Mouse (Mus musculus) embryonic facial prominence, embryonic 15.5 days (tissue): ENCODE measurements around the gene Lurap1. TPM values are rescaled to one million over a fixed set of nuclear protein-coding genes. Genes with fewer than 3 reads are reported as not detected.

Source experiments
- ATAC-seq: fragments of 200-750 bp; cut with Nextera tagmentation; 2 replicates; pipeline ENCODE4 v1.8.0; 2017; ENCODE audit warnings: low read depth, moderate TSS enrichment; ENCODE audit not compliant: insufficient number of reproducible peaks, low FRiP score, low TSS enrichment
- H3K27ac ChIP-seq: fragments of 300-500 bp; sonication (generic); replicated peaks from 2 replicates; pipeline ENCODE4 v1.5.1; 2015; ENCODE audit warnings: mild to moderate bottlenecking, inconsistent platforms
- H3K27me3 ChIP-seq: fragments of 300-500 bp; sonication (generic); 2 replicates; pipeline ENCODE4 v1.6.1; 2015; ENCODE audit warnings: inconsistent platforms
- H3K36me3 ChIP-seq: fragments of 300-500 bp; sonication (generic); 2 replicates; pipeline ENCODE4 v1.6.1; 2015; ENCODE audit warnings: mild to moderate bottlenecking, inconsistent platforms
- H3K4me1 ChIP-seq: fragments of 300-500 bp; sonication (generic); 2 replicates; pipeline ENCODE4 v1.6.1; 2015; ENCODE audit warnings: inconsistent platforms
- H3K4me2 ChIP-seq: fragments of 300-500 bp; sonication (generic); replicated peaks from 2 replicates; pipeline ENCODE4 v1.6.1; 2015; ENCODE audit warnings: mild to moderate bottlenecking, inconsistent platforms
- H3K4me3 ChIP-seq: fragments of 300-500 bp; sonication (generic); replicated peaks from 2 replicates; pipeline ENCODE4 v1.5.1; 2015; ENCODE audit warnings: mild to moderate bottlenecking, inconsistent platforms
- H3K9ac ChIP-seq: fragments of 300-500 bp; sonication (generic); 2 replicates; pipeline ENCODE4 v1.6.1; 2015; ENCODE audit warnings: inconsistent platforms
- H3K9me3 ChIP-seq: fragments of 300-500 bp; sonication (generic); replicated peaks from 2 replicates; pipeline ENCODE4 v1.6.1; 2016; ENCODE audit warnings: inconsistent platforms
- WGBS: fragments of 180-500 bp; shearing (Covaris S2); methylation state at CpG from one replicate; pipeline ENCODE4 v1.1.7; 2015; 5-methylcytosine and 5-hydroxymethylcytosine counted together
- polyA plus RNA-seq: library from polyadenylated mRNA; unstranded; fragments of >200 nt; fragmentation: Nextera tagmentation; extraction: Ambion mirVana; gene quantifications from 2 replicates; pipeline ENCODE4 v1.2.1, GENCODE M21; 2015

The Lurap1 gene
- polyA plus RNA-seq, 1 experiment from 2014 or later: 3.2 TPM

DNA sequence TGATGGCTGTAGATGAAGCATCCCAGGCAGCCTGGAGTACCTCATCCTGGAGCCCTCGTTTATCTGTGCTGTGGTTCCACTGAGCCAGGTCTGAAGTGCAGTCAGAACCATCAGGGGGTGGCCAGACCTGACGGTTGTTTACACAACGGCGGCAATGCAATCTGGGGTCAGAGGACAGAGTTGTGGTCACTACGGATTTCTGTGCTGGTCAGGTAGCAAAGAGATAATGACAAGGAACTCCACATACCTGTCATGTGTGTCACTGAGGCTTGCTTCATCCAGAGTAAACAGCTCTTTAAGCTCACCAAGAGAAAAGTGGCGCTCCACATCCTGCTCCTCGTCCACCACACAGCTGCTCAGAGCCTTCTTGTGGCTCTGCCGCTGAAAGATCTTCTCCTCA lies 53.9 kb downstream of the Lurap1 start:
- Histone ChIP-seq H3K36me3 (peaks cover 78% of the 10 kb centered on the region), H3K27ac (no peak overlapping the region), H3K4me2 (no peak overlapping the region), H3K4me3 (no peak overlapping the region), H3K9me3 (no peaks in the 10 kb centered on the region), H3K4me1 (no peaks in the 10 kb centered on the region), H3K9ac (no peak overlapping the region), H3K27me3 (no peaks in the 10 kb centered on the region)
- no peak for ATAC-seq
- 85% methylated on average over 8 of the region's 8 CpGs for WGBS

DNA sequence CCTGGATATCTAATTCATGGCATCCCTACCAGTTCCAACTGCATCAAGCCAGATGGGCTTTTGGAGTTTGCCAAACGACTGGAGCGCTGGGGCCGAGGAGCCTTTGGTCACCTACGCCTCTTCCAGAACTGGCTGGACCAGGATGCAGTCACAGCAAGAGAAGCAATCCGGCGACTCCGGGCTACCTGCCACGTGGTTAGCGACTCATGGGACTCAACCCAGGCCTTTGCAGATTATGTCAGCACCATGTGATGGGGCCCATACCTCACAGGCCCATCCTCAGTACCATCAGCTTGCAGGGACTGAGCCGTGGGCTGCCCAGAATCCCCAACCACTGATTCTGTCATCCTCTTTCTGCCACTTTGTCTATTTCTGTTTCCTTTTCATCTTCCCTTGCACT lies 54.8 kb downstream of the Lurap1 start:
- H3K27me3 ChIP-seq: no peaks in the 10 kb centered on the region
- no peaks in the 10 kb centered on the region for H3K9me3 ChIP-seq
- no peak for ATAC-seq
- no peak overlapping the region for H3K27ac ChIP-seq
- peaks cover 83% of the 10 kb centered on the region for H3K36me3 ChIP-seq
- H3K4me3 ChIP-seq: no peak overlapping the region
- no peak overlapping the region for H3K9ac ChIP-seq
- no peak overlapping the region for H3K4me2 ChIP-seq
- H3K4me1 ChIP-seq: no peaks in the 10 kb centered on the region
- WGBS: 91% methylated on average over 10 of the region's 10 CpGs

DNA sequence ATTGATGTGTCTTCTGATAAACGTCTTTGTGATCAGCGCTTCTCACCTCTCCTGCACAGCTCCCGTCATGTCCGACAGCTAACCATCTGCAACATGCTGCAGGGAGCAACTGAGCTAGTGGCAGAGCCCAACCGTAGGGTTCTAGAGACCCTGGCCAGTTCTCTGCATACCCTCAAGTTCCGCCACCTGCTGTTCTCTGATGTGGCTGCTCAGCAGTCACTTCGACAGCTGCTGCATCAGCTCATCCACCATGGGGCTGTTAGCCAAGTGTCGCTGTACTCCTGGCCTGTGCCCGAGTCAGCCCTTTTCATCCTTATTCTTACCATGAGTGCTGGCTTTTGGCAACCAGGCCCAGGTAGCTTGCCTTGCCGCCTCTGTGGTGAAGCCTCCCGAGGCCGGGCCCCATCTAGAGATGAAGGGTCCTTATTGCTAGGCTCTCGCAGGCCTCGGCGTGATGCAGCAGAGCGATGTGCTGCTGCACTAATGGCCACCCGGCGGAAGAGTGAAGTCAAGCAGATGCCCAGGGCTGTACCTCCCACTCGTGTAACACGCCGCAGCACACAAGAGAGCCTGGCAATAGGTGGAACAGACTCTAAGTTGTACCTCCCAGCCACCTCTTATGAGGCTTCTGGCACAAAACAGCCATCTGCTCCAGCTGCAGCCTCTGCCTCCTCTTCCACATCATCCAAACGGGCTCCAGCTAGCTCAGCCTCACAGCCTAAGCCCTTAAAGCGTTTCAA lies 62.5 kb downstream of the Lurap1 start:
- Histone ChIP-seq H3K36me3 (peaks cover 92% of the 10 kb centered on the region), H3K4me1 (no peaks in the 10 kb centered on the region), H3K9me3 (no peaks in the 10 kb centered on the region), H3K4me3 (no peak overlapping the region), H3K27ac (no peak overlapping the region), H3K9ac (no peak overlapping the region), H3K27me3 (no peaks in the 10 kb centered on the region), H3K4me2 (no peak overlapping the region)
- WGBS: 87% methylated on average over 23 of the region's 23 CpGs
- ATAC-seq: no peak

Other genes starting within 250 kb of the Lurap1 start
- 3.3 TPM in 2 replicates for gene Dmbx1, start 211.4 kb downstream of the Lurap1 start, polyA plus RNA-seq
- 7.0 and 8.5 TPM in 2 replicates for gene Faah, start 133.4 kb downstream of the Lurap1 start, polyA plus RNA-seq
- gene Nsun4, start 97.5 kb downstream of the Lurap1 start, polyA plus RNA-seq: 15.9 and 17.9 TPM in 2 replicates
- gene Uqcrh, start 76.3 kb downstream of the Lurap1 start, polyA plus RNA-seq: 472 and 502 TPM in 2 replicates
- 79.5 and 81.6 TPM in 2 replicates for gene Lrrc41, start 76.1 kb downstream of the Lurap1 start, polyA plus RNA-seq
- gene Rad54l, start 27.6 kb downstream of the Lurap1 start, polyA plus RNA-seq: 21.8 and 23.6 TPM in 2 replicates
- gene Pomgnt1, start 27.5 kb downstream of the Lurap1 start, polyA plus RNA-seq: 61.5 and 65.2 TPM in 2 replicates
- 5.9 and 9.7 TPM in 2 replicates for gene Tspan1, start 16.3 kb upstream of the Lurap1 start, polyA plus RNA-seq
- gene 1700042G07Rik, start 22.0 kb upstream of the Lurap1 start, polyA plus RNA-seq: not detected in 2 replicates
- not detected in 2 replicates for gene Gm49337, start 22.0 kb upstream of the Lurap1 start, polyA plus RNA-seq
- 15.6 and 15.9 TPM in 2 replicates for gene Pik3r3, start 70.3 kb upstream of the Lurap1 start, polyA plus RNA-seq